Mouse (Mus musculus): ENCODE data around the gene Map3k4.

- TF ChIP-seq CTCF (IDR thresholded peaks at IDR 0.05; ENCODE audit: borderline replicate concordance, insufficient read depth, low read depth, low read length) (no peak), POLR2A (IDR thresholded peaks at IDR 0.05; ENCODE audit: borderline replicate concordance, insufficient read depth, low read length) (no peak)
These were observed 138.8 kb downstream of the Map3k4 start for GRCm38 (mm10) chr17:12179766-12180165.
